Mouse (Mus musculus): ENCODE measurements around the gene Fxyd3.

The Fxyd3 gene

DNA sequence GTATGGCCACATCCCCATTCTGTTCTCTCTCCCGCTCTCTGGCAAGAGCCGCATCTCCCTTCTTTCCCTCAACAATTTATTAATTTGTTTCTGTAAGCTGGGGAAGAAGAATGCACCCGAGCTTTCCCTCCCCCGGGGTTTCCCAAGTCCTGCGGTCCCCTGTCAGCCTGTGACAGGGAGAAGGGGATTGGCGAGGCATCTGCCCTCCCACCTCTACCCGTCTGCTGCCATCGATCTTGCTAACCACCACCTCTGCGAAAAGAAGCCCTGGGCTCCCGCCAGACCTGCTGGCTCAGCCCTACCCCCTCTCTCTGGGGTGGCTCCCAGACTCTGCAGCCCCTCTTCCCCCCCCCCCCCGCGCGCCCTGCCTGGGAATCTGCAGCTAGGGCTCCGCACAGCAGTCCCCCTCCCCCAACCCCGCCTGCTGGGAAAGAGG lies 26.6 kb downstream of the Fxyd3 start:
- DNase-seq (ENCODE audit: low read depth, low spot score): no peak

GRCm38 (mm10) chr7:31049135-31049845 lies 27.2 kb downstream of the Fxyd3 start:
- DNase-seq (ENCODE audit: low read depth, low spot score): no peak

- DNase-seq (ENCODE audit: low read depth, low spot score): no peak
These were observed 34.0 kb downstream of the Fxyd3 start, which contains the start of gene Fxyd5 for GRCm38 (mm10) chr7:31042431-31042910. Gene Fxyd5 (minus strand): TSS chr7:31042481.

DNA sequence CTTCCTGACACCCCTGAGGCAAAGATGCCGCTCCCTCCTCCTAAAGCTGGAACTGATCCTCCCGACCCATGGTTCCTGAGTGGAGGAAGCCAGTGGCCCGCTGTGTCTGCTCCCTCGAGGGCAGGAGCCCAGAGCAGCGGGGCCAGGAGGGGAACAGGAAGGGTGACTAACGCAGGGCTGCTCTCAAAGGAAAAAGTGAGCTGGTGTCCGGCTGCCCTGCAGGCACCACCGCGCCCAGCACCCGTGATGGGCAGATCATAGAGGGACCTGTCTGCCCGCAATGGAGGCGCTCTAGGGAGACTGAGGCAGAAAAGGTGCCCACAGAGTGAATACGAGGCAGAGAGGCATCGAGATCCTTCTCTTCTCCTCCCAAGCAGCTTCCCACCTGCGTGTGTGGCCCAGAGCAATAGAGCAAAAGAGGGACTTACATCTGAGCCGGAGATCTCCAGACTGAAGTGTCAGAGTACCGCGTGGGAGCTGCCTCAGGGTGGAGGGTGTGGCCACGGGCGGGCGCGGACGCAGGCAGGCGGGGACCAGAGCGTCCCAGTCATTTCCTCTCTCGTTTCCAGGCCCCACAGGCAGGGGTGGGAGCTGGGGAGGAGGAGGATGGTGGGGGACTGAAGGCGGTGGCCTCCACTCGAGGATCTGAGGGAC lies 34.7 kb downstream of the Fxyd3 start:
- DNase-seq (ENCODE audit: low read depth, low spot score): no peak

GRCm38 (mm10) chr7:31041023-31041407 lies 35.5 kb downstream of the Fxyd3 start:
- DNase-seq (ENCODE audit: low read depth, low spot score): no peak

GRCm38 (mm10) chr7:31040281-31041022 lies 36.1 kb downstream of the Fxyd3 start:
- no peak for DNase-seq (ENCODE audit: low read depth, low spot score)

GRCm38 (mm10) chr7:31039011-31039410 lies 37.5 kb downstream of the Fxyd3 start:
- no peak for DNase-seq (ENCODE audit: low read depth, low spot score)

DNA sequence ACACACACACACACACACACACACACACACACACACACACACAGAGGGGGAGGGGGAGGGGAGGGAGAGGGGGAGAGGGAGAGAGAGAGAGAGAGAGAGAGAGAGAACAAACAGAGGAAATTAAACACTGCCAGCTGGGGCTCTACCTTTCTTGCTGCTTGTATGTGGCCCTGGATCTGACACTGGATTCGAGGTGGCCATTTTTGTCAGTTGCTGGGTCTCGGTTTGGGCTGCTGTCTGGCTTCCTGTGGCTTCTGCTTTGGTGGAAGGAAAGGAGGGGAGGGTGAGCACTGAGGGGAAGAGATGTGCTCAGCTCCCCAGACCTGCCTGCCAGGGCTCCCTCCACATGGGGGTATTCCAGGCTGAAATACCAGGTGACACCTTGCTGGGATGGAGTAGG lies 38.8 kb downstream of the Fxyd3 start:
- no peak for DNase-seq (ENCODE audit: low read depth, low spot score)

DNA sequence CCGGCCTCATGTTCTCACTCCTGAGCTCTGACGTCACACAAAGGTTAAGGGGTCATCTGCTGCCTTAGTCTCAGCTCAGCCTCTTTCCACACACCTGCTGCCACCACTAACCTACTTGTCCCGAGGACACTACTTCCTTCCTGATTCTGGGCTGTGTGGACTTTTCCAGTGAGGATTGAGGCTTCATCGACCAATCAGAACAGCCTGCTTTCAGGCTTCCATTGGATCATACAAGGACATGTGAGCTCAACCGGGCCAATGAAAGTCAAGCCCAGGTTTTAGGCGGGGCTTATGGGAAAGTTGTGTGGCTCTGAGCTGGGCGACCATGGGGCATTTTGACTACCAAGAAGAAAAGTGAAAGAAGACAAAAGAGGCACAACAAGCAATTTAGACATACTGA lies 39.6 kb downstream of the Fxyd3 start:
- DNase-seq (ENCODE audit: low read depth, low spot score): no peak

DNA sequence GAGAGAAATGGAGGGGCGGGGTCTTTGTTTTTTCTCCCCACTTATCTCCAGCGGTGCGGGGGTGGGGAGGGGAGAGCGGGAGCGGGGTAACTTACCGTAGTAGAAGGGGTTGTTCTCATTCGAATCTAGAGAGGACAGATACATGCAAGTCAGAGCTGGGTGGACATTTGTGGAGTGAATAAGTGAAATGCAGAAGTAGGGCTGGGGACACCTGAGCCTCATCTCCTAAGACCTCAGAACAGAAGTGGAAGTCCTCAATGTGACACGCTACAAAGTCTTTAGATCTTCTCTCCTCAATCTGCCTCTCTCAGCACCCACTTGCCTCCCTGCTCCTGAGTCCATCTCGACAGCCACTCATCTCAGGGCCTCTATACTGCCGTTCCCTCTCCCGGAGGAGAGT lies 41.2 kb downstream of the Fxyd3 start:
- DNase-seq (ENCODE audit: low read depth, low spot score): no peak

DNA sequence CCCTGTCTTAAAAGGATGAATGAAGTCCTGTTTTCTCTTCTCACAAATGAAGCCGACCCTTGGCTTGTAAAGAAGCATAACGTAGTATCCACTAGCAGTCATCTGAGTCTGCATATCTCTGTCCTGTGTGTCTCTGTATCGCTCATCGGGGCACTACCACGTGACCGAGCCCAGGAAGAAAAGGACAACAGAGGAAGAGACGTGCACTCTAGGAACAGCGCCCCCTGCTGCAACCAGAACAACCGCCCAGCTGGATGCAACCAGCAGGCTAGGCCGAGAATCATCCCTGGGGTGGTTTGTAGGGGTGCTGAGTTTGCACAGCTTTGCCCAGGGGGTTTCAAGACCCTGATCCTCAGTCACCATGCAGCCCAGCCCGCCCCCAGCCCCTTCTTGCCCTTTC lies 41.7 kb downstream of the Fxyd3 start:
- no peak for DNase-seq (ENCODE audit: low read depth, low spot score)

- no peak for DNase-seq (ENCODE audit: low read depth, low spot score)
These were observed 42.9 kb downstream of the Fxyd3 start for GRCm38 (mm10) chr7:31033409-31034165.

DNA sequence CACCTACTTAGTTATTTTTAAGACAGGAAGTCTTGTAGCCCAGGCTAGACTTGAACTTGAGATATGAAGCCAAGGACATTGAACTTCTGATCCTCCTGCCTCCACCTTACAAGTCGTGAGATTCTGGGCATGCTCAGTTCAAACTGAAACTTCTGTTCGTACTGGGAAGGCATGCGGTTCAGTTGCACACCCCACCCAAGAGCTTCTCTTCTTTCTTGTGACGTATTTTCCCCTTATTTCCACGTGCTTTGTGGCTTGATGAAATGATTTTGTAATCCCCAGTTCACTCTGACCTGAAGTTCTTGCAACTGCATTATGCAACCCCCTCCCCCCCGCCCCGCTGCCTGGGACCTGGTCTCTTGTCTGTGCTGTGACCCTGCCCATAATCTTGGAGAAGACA lies 44.8 kb downstream of the Fxyd3 start:
- no peak for DNase-seq (ENCODE audit: low read depth, low spot score)

DNA sequence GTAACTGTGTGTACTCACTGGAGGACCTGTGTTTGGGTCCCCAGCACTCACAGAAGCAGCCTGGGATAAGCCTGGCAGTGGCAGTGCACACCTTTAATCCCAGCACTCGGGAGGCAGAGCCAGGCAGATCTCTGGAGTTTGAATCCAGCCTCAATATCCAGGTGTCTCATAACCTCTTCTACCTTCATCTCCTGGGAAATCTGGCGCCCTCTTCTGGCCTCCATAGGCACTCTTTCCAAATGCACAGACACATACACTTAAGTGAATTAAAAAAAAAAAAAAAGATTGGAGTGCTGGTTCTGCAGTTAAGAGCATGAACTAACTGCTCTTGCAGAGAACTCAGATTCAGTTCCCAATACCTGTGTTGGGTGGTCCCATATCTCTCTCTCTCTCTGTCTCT lies 45.8 kb downstream of the Fxyd3 start:
- DNase-seq (ENCODE audit: low read depth, low spot score): no peak

GRCm38 (mm10) chr7:31028609-31029008 lies 47.9 kb downstream of the Fxyd3 start:
- no peak for DNase-seq (ENCODE audit: low read depth, low spot score)
